Mouse (Mus musculus) heart, adult 18-20 months (tissue): ENCODE measurements around the gene Pex7. TPM values are rescaled to one million over a fixed set of nuclear protein-coding genes. Genes with fewer than 3 reads are reported as not detected.
"Not testable (repeated sequence)": the region's sequence is repeated elsewhere in the genome, so short reads cannot be mapped to it uniquely, and the experiment has no call there.

Experiments used
- DNase-seq, 2 experiments: peaks; one replicate each; pipeline ENCODE4 v3.0.0; 2021 to 2022; ENCODE audit warnings: mixed read lengths in 1 of 2
- total RNA-seq, 2 experiments: library from RNA; stranded (reverse); gene quantifications; 2 replicates each; pipeline ENCODE4 v1.2.3; 2021

Pex7 gene
- total RNA-seq, 2 experiments from 2014 or later = 35.9 to 38.7 TPM

- DNase-seq = peak; percentile 55 to 64
Observed at GRCm38 (mm10) chr10:19934384-19935294, 27.1 kb upstream of the Pex7 start, which contains the start of gene Map3k5. Map3k5 (plus strand) TSS chr10:19934472.

DNA sequence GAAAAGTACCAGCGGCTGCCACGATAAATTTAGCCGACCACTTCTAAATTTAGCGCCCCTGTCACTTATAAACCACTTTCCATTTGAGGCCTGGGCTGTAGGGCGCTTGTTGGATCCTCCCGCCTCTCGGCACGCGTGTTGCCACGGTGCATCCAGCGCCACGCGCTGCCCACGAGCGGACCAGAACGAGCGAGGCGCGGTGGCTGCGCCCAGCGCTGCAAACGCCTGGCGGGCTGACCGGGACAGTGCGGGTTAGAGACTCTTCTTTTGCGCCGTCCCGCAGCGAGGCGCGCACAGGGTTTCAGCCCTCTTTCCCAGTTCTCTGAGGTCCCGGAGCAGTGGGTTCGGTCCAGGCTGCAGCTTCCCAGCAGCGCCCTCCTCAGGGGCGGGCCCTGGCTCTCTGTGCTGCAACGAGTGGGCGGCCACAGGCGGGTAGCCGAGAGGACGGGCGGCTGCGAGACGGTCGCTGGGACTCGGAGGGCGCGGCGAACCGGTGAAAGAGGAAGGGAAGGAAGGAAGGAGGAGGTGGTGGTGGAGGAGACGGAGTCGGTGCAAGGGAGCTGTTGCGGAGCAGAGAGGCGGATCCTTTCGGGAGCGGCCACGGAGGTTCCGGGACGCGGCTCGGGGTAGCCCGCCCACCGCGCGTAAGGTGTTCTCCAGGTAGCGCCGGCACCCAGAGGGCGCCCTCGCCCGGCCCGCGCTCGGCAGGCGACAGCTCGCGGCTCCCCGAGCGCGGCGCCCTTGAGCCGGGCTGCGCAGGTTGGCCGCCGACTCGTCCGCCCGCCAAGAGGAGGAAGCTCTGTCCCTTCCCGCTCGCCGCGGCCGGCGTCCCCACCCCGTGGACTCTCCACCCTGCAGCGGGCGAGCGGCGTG, 26.3 kb upstream of the Pex7 start:
- peak; percentile 89 to 92 for DNase-seq

DNA sequence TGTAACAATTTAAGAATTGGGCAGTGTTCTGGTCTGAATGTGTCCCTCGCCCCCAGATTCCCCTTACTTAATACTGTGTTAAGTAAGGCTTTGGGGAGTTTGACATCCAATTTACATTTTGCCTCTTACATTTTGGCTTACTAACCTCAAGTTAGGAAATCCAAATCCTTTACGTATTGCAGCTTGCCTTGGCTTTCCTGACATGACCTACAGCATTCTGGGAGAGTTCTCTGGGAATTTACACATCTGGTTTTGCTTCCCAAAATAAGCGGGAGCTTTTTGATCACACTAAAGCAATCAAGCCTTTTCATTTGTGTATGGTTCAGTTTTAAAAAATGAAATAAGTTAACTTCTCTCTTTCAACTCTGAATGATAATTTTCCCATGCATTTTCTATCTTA, 25.5 kb upstream of the Pex7 start:
- DNase-seq = no peak

DNA sequence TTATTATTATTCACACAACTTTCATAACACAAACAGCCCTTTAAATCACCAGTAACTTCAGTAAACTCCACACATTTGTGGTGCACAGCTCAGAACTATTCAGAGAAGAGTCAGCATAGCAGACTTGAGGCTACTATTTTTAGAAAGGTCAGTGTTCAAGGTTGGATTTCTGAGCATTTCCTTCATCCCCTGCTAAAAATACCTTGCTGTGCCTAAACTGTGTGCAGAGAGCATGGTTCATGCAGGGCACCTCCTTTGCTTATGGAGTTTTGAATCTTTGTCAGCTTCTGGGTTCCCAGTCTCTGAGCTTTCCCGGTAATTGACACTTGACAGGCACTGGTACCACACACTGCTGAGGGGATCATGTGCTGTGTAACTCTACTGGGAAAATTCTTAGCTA, 20.7 kb upstream of the Pex7 start:
- DNase-seq = peak in 1 of 2 experiments; percentile 35

DNA sequence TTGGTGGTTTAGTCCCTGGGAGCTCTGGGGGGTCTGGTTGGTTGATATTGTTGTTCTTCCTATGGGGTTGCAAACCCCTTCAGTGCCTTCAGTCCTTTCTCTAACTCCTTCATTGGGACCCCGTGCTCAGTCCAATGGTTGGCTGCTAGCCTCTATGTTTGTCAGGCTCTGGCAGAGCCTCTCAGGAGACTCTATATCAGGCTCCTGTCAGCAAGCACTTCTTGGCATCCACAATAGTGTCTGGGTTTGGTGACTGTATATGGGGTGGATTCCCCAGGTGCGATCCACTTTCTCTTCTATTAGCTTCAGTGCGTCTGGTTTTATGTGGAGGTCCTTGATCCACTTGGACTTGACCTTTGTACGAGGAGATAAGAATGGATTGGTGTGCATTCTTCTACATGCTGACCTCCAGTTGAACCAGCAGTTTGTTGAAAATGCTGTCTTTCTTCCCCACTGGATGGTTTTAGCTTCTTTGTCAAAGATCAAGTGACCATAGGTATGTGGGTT, 19.0 kb upstream of the Pex7 start:
- DNase-seq = not testable (repeated sequence)

GRCm38 (mm10) chr10:19924256-19924655, 16.8 kb upstream of the Pex7 start:
- no peak for DNase-seq

DNA sequence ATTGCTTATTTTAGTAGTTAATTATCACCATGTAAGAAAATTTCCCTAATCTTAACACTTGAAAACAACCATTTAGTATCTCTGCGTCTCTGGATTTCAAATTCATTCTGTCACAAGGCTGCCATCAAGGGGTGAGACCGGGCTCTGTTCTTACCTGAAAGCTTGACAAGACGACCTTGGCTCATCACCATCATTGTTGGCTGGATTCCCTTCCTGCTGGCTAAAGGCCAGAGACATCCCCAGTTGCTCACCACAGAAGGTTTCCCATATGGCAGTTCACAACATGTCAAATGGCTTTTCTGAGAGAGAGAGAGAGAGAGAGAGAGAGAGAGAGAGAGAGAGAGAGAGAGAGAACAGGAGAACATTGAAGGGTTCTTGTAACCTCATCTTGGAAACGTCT, 14.9 kb upstream of the Pex7 start:
- DNase-seq = no peak

DNA sequence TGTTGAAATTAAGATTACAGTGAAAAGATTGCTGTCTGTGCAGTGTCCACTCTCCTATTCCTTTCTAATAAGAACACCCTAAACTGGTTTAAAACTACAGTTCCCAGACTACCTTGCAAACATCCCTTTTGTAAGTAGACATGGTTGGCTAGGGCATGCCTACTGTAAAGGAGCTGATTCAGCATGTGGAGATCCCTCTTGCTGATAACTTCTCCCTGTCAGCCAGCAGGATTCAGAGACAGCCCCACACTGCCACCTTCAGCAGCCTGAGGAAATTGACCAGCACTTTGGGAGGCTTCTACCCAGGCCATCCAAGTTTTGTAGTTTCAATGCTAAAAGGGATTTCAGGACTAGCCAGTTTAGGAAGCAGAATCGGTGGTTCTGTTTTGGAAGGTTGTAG, 7.8 kb upstream of the Pex7 start:
- peak; percentile 62 to 63 for DNase-seq

- no peak for DNase-seq
Observed at GRCm38 (mm10) chr10:19913806-19914205, 6.3 kb upstream of the Pex7 start.

DNA sequence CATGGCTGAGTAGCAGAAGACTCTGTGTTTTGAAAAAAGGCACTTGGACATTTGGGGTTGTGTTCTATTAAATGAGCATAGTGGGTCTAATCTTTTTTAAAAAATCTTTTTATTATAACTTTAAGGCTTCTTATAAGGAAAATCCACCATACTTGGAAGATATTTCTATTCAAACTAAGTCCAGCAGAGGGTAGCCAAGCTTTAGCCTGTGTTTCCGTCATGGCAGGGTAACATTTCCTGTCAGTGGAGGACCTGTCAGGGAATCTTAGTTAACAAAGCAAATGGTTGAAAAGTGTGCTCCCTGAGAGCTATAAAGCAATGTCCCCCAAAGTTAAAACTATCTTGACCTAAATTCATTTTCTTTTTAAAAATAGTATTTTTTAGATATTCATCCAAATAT, 4.1 kb upstream of the Pex7 start:
- DNase-seq = no peak

- DNase-seq = no peak
Observed at GRCm38 (mm10) chr10:19910516-19910915, 3.0 kb upstream of the Pex7 start.

DNA sequence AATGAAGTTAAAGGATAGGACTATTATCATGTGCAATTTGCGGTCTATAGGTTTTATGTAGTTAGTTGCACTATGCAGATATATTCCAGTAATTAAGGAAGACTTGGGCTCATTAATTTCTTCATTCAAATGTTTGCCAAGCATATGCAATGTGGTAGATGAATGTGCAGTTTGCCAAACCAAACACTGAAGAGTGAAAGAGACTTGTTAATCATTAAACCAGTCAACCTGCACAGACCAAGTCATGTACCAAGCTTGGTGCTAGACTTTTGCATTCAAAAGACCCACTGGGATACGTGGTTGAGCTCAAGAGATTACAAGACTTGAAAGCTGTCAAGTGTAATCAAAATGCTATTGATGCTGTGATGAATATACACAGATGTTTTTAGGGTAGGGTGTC, 587 bp upstream of the Pex7 start:
- DNase-seq = no peak

- DNase-seq = no peak
Observed at GRCm38 (mm10) chr10:19904077-19904820, 3.2 kb downstream of the Pex7 start.

DNA sequence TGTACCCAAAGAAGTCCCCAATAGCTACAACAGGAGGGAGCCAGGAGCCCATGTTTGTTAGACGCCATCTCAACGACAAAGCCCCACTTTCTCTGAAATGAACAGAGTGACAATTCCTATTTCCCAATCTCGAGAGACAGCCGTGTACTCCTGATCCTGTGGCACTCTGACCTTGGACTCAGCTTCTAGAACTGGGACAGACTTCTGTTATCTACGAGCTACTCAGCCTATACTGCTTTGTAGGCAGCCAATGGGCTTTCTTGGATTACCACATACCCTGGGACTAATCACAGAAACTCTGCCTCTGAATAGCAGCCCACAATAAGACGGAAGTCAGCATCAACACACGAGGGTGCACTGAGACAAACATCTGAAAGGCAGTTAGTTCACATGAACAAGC, 5.5 kb downstream of the Pex7 start:
- no peak for DNase-seq

DNA sequence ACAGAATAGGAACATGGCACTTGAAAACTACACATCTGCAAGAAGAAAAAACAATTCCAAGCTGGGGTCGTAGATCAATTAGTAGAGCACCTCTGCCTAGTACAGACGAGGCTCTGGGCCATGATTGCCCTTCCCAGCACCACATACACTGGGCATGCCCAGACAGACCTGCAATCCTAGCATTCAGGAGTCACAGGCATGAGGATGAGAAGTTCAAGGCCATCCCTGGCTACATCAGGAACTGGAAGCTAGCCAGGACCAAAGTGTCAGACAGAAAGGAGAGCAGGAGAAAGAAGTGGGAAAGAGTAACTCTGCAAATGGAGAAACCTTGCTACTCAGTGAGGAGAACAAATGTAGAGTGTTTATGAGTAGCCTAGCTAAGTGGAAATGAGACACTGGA, 7.3 kb downstream of the Pex7 start:
- no peak for DNase-seq

DNA sequence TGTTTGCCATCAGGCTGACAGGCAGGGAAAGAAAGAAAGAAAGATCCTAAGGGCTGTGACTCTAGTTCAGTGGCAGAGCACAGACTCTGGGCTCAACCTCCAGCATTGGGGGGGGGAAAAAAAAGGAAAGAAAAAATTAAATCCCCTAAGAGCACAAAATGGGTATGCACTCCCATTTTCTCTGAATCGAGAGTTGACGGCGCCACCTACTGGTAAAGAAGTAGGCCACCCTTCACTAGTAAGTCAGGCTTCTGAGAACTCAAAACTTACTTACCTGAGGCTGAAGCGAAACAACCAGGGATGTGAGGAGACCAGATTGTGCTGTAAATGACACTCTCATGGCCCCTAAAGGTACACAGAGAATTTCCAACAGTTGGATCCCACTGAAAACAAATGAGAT, 13.5 kb downstream of the Pex7 start:
- peak; percentile 21 to 71 for DNase-seq

DNA sequence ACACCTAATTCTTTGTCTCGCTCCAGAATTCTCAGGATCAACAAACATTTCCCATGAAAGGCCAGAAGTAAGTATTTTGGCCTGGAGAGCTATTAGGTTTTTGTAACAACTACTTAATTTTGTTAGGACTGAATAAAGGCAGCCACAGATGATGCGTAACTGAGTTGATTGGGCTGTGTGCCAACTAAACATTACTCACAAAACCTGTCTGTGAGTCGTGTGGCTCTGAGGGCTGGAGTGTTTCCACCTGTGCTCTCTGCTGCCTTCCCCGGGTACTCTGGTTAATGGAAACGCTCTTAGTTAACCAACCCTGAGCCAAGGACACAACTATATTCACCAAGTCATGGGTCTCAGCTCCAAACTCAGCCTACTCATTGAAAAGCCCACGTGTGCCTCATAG, 14.3 kb downstream of the Pex7 start:
- no peak for DNase-seq

- DNase-seq = no peak
Observed at GRCm38 (mm10) chr10:19891686-19892085, 15.8 kb downstream of the Pex7 start.

- no peak for DNase-seq
Observed at GRCm38 (mm10) chr10:19889908-19890307, 17.6 kb downstream of the Pex7 start.

DNA sequence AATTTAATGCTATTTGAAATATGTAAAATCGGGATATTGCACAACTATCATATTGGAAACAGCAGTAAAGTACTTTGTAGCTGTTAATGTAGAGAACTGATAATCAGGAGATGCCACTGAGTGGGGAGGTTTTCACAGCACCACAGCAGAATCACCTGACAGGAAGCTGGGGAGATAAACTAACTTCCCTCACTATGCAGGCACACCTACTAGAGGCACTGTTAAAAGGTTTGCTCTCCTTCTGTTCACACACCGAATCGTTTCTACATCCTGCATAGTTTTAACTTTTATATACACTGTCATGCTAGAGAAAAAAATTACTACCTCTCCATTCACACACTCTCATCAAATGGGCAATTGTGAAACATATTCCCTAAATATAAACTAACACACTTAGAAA, 21.2 kb downstream of the Pex7 start:
- no peak for DNase-seq

DNA sequence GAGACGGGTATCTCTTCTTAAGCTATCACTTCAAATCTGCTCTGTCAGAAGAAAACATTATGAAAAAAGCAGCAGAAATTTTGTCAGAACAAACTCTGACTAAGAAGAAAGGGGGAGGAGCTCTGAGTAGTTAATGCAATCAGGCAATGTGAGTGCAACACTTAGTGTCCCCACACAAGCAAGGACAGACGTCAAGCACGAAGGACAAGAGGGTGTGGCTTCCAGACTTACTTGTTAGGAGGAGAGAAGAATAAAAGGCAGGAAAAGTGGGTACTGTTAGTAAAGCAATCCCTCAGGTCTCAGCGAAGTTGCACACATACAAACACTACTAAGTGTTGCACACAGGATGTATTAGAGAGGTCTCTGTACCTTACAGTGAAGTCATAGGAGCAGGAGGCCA, 23.1 kb downstream of the Pex7 start:
- DNase-seq = no peak

GRCm38 (mm10) chr10:19880437-19880836, 27.1 kb downstream of the Pex7 start:
- no peak for DNase-seq
